ENCODE assay signal across 14 mouse cellular contexts in the genomic region with DNA sequence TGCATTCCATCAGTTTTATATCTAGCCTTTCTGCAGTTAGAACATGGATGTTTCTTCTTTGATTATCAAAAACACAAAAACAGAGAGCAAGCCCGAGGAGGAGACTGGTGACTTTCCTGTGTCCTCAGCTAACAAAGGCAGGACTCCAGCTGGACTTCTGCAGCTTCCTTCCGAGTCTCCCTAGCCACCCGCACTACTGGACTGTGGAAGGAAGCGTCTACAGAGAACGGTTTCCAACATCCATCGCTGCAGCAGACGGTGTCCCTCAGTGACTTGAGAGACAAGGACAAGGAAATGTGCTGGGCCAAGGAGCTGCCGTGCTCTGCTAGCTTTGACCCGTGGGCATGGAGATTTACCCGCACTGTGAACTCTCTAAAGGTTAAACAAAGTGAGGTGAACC. TPM values are rescaled to one million over a fixed set of nuclear protein-coding genes. Genes with fewer than 3 reads are reported as not detected.
"Had no signal": no experiment of that assay in that cellular context is flagged by ENCODE, and none has a peak within 500 bp of the region (broad histone marks: within the 10 kb centered on the region; RNA-seq: fewer than 3 reads in every experiment).

No protein-coding gene starts in this region.

- H3K9ac ChIP-seq: limb, embryonic 13.5 days; liver, embryonic 14.5 days; midbrain, embryonic 13.5 days; neural tube, embryonic 15.5 days had no signal

- H3K4me3 ChIP-seq: layer of hippocampus, adult 2 months; limb, embryonic 13.5 days; midbrain, embryonic 13.5 days; myocyte; neural tube, embryonic 15.5 days had no signal

- ATAC-seq: midbrain, embryonic 13.5 days had no signal

- H3K27me3 ChIP-seq: limb, embryonic 13.5 days; midbrain, embryonic 13.5 days; neural tube, embryonic 15.5 days had no signal

- H3K27ac ChIP-seq: layer of hippocampus, adult 2 months; limb, embryonic 13.5 days; liver, embryonic 14.5 days; midbrain, embryonic 13.5 days; neural tube, embryonic 15.5 days had no signal

- H3K9me3 ChIP-seq: limb, embryonic 13.5 days; midbrain, embryonic 13.5 days; neural tube, embryonic 15.5 days had no signal

- DNase-seq: kidney, postnatal 4 days; left cerebral cortex, postnatal 4 days; lung, adult 18-20 months; lung, postnatal 36 days; spleen, adult 18-20 months; thymus, adult 18-20 months; thymus, postnatal 14 days had no signal

- H3K4me2 ChIP-seq: limb, embryonic 13.5 days; midbrain, embryonic 13.5 days; neural tube, embryonic 15.5 days had no signal

- H3K4me1 ChIP-seq: limb, embryonic 13.5 days; midbrain, embryonic 13.5 days; neural tube, embryonic 15.5 days had no signal

RNA-seq across cellular contexts. Expression of gene Papln, which starts 29.4 kb away (rescaled TPM):
- total RNA-seq: megakaryocyte progenitor cell, adult 5-6 weeks had no signal
